Mouse (Mus musculus): Measurements from ENCODE around the gene Hivep1.

GRCm38 (mm10) chr13:42144627-42145026 is 92.8 kb downstream of the Hivep1 start:
- TF ChIP-seq GATA1 (IDR thresholded peaks at IDR 0.05; ENCODE audit: low read length) (no peak), TAL1 (IDR thresholded peaks at IDR 0.05; ENCODE audit: low read length) (no peak)

Measured in erythroblast, embryonic 14.5 days (primary cell).